Mouse (Mus musculus): ENCODE results near the gene Coro7. TPM values are rescaled to one million over a fixed set of nuclear protein-coding genes. Genes with fewer than 3 reads are reported as not detected.
"Not testable (repeated sequence)": the region's sequence is repeated elsewhere in the genome, so short reads cannot be mapped to it uniquely, and the experiment has no call there.

Coro7 gene
- total RNA-seq, 2 experiments from 2014 or later: 99.4 to 104 TPM

GRCm38 (mm10) chr16:4598891-4599543, 80.6 kb downstream of the Coro7 start:
- intact Hi-C loops (cut with DNase I): no loop called here
- peak; percentile 74 for DNase-seq

DNA sequence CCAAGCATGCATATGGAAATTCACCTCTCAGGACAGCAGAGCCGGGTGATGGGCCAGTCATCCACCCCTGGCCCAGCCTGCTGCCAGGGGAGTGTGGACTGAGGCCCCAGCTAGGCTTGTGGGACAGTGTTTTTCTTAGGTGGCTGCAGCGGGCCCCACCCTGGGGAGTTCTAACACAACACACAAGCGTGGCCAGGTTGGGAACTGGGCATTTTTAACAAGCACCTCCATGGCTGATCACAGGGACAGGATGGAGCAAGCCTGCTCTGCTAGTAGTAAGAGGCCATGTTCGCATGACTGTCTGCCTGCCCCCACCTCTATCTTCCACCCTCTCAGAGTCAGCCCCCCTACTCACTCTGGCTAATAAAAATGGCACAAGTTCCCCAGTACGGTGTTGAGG, 81.5 kb downstream of the Coro7 start:
- intact Hi-C loops (cut with DNase I): no loop called here

DNA sequence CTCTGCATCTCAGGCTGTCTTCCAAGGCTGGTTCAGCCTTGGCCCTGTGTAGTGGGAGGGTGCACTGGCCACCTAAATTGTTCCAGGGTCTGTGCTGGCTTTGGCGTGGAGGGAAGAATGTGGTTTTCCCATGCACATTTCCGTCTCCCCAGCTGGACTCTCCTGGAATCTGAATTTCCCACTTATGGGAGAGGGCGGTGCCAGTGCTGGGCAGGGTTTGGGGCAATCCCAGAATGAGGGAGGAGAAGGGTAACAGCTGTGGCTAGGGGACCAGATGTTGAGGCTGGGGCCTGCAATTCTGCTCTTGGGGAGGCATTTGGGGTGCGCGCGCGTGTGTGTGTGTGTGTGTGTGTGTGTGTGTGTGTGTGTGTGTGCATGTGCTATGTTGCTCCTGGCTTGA, 82.3 kb downstream of the Coro7 start:
- DNase-seq: no peak
- intact Hi-C loops (cut with DNase I): no loop called here

More for the DNA sequence above, 81.5 kb downstream of the Coro7 start:
- DNase-seq: no peak

- DNase-seq: no peak
- intact Hi-C loops (cut with DNase I): no loop called here
Measured at GRCm38 (mm10) chr16:4596836-4597235, 82.7 kb downstream of the Coro7 start.

DNA sequence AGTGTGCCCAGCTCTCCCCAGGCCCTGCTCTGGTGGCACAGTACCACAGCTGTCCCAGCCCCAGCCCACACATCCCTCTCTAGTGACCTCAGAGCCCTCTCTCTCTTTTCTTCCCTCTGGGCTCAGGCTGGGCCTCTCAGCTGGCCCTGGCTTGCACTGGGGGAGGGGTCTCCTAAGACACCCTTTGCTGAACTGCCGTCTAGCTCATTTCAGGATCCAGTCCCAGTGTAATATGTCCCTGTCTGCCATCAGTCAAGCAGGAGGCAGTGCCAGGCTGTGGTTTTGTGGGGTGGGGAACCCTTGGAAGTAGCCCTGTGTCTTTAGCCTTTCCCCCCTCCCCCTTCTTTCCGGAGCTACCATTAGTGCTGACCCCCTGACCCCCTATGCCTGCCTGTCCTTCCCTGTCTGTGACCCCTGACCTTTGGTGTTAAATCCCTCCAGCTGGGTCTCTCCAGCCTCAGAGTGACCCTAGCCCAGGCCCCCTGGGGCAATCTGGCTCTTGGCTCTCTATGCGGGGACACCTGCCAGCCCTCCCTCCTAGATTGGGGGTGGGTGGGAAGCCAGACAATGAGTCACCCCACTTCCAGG, 83.3 kb downstream of the Coro7 start:
- no peak for DNase-seq
- intact Hi-C loops (cut with DNase I): no loop called here

DNA sequence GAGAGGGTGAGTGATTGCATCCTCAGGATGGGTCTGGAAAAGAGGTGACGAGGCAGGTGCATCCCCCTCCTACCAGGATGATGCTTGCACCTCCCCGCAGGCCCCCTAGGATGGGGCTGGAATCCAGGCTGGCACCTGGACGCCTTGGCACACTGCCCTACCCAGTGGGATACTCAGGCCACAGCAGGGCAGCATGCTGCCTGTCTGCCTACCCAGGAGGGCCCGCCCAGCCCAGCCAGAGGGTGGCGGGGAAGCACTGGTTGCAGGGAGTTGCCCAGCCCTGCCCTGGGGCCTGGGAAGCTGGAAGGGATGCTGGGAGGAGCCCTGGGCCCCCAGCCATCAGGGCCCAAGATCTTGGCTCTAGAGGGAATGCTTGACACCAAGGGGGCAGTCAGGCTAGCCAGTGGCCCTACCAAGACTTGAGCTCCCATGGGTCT, 84.0 kb downstream of the Coro7 start:
- intact Hi-C loops (cut with DNase I): no loop called here
- peak; percentile 53 for DNase-seq

GRCm38 (mm10) chr16:4594814-4595526, 84.6 kb downstream of the Coro7 start:
- intact Hi-C loops (cut with DNase I): no loop called here
- peak; percentile 49 for DNase-seq

DNA sequence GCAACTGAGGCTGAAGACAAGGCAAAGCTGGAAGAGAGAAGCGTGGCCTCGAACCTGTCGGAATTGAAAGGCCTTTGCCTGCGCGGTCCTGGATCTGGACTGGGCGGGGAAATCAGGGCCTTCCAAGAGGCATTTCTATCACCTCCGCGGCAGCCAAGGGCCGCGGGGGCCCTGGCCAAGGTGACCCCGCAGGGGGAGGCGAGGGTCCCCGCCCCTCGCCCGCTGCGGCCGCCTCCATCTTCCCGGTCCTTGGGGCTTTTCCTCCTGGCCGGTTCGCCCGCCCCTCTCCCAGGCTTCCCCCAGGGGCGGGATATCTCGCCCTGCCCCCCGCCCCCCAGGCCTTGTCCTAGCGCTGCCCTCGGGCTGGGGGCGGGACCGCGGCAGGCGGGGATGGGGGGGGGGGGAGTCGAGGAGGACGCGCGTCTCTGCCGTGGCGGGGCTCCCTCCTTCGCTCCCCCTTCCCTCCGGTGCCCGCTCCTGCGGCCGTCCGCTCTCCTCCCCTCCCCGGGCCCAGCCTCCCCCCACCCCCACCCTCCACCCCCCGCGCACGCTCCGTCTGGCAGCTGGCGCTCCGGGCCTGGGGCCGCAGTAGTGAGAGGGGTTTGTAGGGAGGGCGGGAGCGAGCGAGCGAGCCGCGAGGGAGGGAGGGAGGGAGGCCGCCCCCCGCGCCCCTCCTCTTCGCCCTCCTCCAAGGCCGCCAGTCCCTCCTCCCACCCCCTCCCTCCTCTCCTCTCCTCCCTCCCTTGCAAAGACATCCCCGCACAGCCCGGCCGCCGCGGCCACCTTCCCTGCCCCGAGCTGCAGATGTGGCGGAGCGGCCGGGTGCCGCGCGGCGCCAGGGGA, 85.4 kb downstream of the Coro7 start, which contains the start of gene Glis2:
Glis2 (plus strand) TSS at position 743 of the 843 bp plus-strand sequence.
- intact Hi-C loops (cut with DNase I): no loop called here
- peak; percentile 87 for DNase-seq

- DNase-seq: peak; percentile 71
- intact Hi-C loops (cut with DNase I): no loop called here
Measured at GRCm38 (mm10) chr16:4592909-4593875, 86.4 kb downstream of the Coro7 start.

- intact Hi-C loops (cut with DNase I): no loop called here
- no peak for DNase-seq
Measured at GRCm38 (mm10) chr16:4590236-4590635, 89.3 kb downstream of the Coro7 start.

DNA sequence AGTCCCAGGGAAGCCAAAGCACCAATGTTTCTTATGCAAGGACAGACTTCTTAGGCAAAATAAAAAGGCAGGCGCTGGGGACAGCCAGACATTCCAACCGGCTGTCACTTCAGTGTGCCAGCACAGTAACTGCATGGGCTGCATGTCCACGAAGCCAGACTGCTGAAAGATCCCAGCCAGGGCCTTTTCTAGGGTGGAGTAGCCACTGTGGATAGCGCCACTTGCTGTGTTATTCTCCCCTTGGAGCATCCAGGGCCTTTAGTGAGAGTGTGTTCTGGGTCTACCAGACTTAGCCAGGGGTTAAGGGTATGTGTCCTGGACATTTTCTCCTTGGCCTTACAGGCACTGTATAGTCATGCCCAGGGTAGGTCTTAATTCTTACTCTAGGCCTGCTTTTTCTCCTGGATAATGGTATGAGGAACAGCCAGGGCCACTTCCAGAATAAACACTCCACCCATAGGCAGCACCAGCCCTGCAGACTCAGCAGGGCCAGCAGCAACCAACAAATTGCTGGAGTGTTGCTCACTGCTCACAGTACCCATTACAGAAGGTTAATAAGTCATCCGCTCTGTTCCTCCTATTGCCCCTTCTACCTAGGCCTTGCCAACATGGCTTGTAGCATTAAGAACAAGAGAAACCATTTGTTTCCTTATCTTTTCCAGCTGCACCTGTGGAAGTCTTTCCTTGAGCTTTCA, 91.9 kb downstream of the Coro7 start:
- intact Hi-C loops (cut with DNase I): no loop called here
- no peak for DNase-seq

GRCm38 (mm10) chr16:4586531-4587123, 93.0 kb downstream of the Coro7 start:
- intact Hi-C loops (cut with DNase I): no loop called here
- DNase-seq: peak; percentile 95

DNA sequence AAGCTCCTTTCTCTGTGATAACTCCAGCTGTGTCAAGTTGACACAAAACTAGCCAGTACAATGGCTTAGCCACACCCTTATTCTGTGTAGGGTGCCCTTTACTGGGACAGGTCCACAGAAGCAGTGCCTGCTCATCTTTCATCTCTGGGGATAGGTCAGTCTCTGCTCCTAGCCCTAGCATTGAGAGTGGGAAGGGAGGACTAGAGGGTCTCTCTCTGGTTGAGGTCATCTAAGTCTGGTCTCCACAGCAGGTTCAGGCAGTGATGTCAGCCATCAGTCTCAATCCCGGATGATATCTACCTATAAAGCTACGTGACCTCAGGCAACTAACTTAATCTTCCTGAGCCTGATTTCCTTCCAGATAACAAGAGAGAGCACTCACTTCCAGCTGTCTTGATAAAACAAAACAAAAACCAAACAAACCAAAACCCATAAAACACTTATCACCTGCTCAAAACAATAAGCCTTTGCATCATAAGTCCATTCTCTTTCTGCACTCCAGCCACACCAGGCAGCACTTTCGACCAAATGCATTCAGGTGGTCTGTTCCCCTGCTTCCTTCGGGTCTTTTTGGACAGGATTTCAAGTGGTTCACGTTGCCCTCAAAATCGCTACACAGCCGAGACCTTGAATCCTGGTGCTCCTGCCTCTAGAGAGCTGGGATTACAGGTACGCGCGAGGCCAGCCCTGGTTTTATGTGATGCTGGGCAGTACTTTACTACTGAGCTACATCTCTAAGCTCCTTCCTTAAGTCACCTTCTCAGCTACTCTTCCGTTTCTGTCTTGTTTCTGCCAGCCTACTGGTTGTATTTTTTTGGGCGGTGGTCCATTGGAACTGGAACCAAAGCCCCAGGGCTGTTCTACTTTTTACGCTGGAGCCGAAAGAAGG, 93.7 kb downstream of the Coro7 start:
- no peak for DNase-seq
- intact Hi-C loops (cut with DNase I): no loop called here

GRCm38 (mm10) chr16:4584438-4584837, 95.1 kb downstream of the Coro7 start:
- DNase-seq: no peak
- intact Hi-C loops (cut with DNase I): no loop called here

- intact Hi-C loops (cut with DNase I): no loop called here
- DNase-seq: no peak
Measured at GRCm38 (mm10) chr16:4583807-4584206, 95.8 kb downstream of the Coro7 start.

DNA sequence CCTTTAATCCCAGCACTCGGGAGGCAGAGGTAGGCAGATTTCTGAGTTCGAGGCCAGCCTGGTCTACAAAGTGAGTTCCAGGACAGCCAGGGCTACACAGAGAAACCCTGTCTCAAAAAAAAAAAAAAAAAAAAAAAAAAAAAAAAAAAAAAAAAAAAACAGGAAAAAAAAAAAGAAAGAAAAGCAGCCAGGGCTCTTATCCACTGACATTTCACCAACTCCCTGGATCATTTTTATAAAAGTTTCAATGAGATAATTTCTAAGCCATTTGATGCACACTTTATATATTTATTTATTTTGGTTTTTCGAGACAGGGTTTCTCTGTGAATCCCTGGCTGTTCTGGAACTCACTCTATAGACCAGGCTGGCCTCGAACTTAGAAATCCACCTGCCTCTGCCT, 98.4 kb downstream of the Coro7 start:
- DNase-seq; intact Hi-C loops (cut with DNase I): not testable (repeated sequence)

GRCm38 (mm10) chr16:4578630-4579029, 100.9 kb downstream of the Coro7 start:
- no peak for DNase-seq
- intact Hi-C loops (cut with DNase I): no loop called here

GRCm38 (mm10) chr16:4576873-4577272, 102.7 kb downstream of the Coro7 start:
- no peak for DNase-seq
- intact Hi-C loops (cut with DNase I): no loop called here

All from left cerebral cortex, postnatal 4 days (tissue).